Mouse (Mus musculus) CH12.LX (cell line): ENCODE data around the gene Syp.

ENCODE experiments used
- CTCF ChIP-seq, 2 experiments: IDR thresholded peaks in 1 of 2; conservative IDR thresholded peaks in 1 of 2; 2 replicates each; pipeline ENCODE4 v1.5.1; 2011 to 2012; ENCODE audit warnings: low read depth in 2 of 2, low read length in 2 of 2, improper control_type of control experiment in 1 of 2, inconsistent platforms in 1 of 2, mild to moderate bottlenecking in 1 of 2, moderate library complexity in 1 of 2
- E2F4 ChIP-seq: IDR thresholded peaks from 2 replicates; pipeline ENCODE4 v1.6.1; 2011; ENCODE audit warnings: low read depth, low read length, improper control_type of control experiment; ENCODE audit not compliant: insufficient replicate concordance
- EP300 ChIP-seq: IDR thresholded peaks from 2 replicates; pipeline ENCODE4 v1.6.1; 2011; ENCODE audit warnings: low read length, improper control_type of control experiment
- JUN ChIP-seq: IDR thresholded peaks from 2 replicates; pipeline ENCODE4 v1.6.1; 2011; ENCODE audit warnings: low read depth, mild to moderate bottlenecking, low read length, improper control_type of control experiment, moderate library complexity; ENCODE audit not compliant: insufficient read depth
- MAFK ChIP-seq: IDR thresholded peaks from 2 replicates; pipeline ENCODE4 v1.6.1; 2011; ENCODE audit warnings: low read length, improper control_type of control experiment; ENCODE audit not compliant: insufficient replicate concordance
- MAX ChIP-seq: IDR thresholded peaks from 2 replicates; pipeline ENCODE4 v1.6.1; 2011; ENCODE audit warnings: low read length, improper control_type of control experiment
- MEF2A ChIP-seq: IDR thresholded peaks from 2 replicates; pipeline ENCODE4 v1.6.1; 2014; ENCODE audit warnings: low read depth, mild to moderate bottlenecking, inconsistent platforms, low read length, improper control_type of control experiment, borderline replicate concordance
- MXI1 ChIP-seq: IDR thresholded peaks from 2 replicates; pipeline ENCODE4 v1.6.1; 2011; ENCODE audit warnings: mild to moderate bottlenecking, low read depth, low read length, improper control_type of control experiment
- RCOR1 ChIP-seq: conservative IDR thresholded peaks from 2 replicates; pipeline ENCODE4 v1.6.1; 2012; ENCODE audit warnings: low read depth, mild to moderate bottlenecking, inconsistent platforms, low read length, improper control_type of control experiment

DNA sequence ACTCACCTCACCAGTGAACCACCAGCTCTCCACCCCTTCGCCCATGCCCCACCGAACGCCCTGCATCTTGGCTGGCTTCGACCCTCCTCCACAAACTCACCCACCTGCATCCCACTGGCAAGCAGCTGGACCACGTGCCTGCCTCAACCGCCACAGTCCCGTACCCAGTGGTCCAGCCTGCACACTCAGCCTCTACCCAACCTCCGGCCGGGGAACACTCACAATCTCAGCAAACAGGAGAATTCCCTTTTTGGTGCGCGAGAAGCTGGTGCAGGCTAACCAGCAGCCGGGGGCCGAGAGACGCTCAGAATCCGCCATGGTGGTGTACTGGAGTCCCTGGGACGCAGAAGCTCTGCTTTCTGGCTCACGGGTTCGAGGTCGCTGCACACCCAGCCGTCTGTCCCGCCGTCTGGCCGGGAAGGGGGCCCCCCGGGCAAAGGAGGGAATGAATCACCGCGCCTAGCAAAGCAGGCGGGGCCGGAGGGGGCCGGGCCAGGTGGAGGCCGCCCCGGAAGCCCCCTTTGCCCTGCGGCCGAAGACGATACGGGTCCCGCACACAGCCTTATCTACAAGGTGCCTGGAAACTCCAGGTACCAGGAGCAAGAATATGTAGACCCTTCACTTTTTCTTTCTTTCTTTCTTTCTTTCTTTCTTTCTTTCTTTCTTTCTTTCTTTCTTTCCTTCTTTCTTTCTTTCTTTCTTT lies 32.8 kb downstream of the Syp start, which contains the start of gene Plp2:
- no peak for TF ChIP-seq CTCF (conservative IDR thresholded peaks at IDR 0.05 in 1 of 2, IDR thresholded peaks at IDR 0.05 in 1 of 2; ENCODE audit: low read depth in 2 of 2, low read length in 2 of 2)
- TF ChIP-seq MXI1, result 0 out of 2 replicates have a peak, but pooled peaks have one; percentile 13
- TF ChIP-seq MAFK, result no peak
- no peak for TF ChIP-seq RCOR1
- no peak for TF ChIP-seq JUN
- no peak for TF ChIP-seq MEF2A
- TF ChIP-seq E2F4, result no peak
- TF ChIP-seq MAX, result 0 out of 2 replicates have a peak, but pooled peaks have one; percentile 1
- peak; percentile 33; the same call in 1 of the 2 replicates for TF ChIP-seq EP300
